Mouse (Mus musculus) Patski (cell line): ENCODE measurements around the gene Stab2. TPM values are rescaled to one million over a fixed set of nuclear protein-coding genes. Genes with fewer than 3 reads are reported as not detected.

Experiments
- ATAC-seq: fragments of 100-300 bp; one replicate; pipeline ENCODE4 v1.8.0; 2021
- CTCF ChIA-PET: fragments of 350-600 bp; sonication (Branson Sonifier 250); formaldehyde crosslinking; loops from one replicate; lab custom pipeline; 2022; ENCODE audit warnings: inconsistent platforms; lab: Charles Lee
- POLR2A ChIA-PET: fragments of 350-600 bp; sonication (Branson Sonifier 250); formaldehyde crosslinking; loops from one replicate; lab custom pipeline; 2022; ENCODE audit warnings: antibody characterized with exemption, inconsistent platforms; lab: Charles Lee
- DNase-seq: peaks from one replicate; pipeline ENCODE4 v3.0.0-alpha.2; 2011; ENCODE audit warnings: low read depth, low spot score
- H3K27me3 ChIP-seq: fragments of 371-371 bp; one replicate; pipeline ENCODE4 v1.5.1; 2021
- CTCF ChIP-seq: fragments of 100-300 bp; IDR thresholded peaks from one replicate; pipeline ENCODE4 v1.5.1; 2021
- in situ Hi-C: fragments of 300-500 bp; cut with MboI; formaldehyde crosslinking; loops from 3 replicates; pipeline ENCODE4 v1.11.1; 2018; ENCODE audit warnings: low pct_unique_long_range_greater_than_20kb, mixed read lengths
- polyA plus RNA-seq: library from polyadenylated mRNA; unstranded; gene quantifications from one replicate; pipeline ENCODE4 v1.2.3, GENCODE M21; 2021

Stab2 gene
- polyA plus RNA-seq, 1 experiment from 2014 or later, result 0.19 TPM

DNA sequence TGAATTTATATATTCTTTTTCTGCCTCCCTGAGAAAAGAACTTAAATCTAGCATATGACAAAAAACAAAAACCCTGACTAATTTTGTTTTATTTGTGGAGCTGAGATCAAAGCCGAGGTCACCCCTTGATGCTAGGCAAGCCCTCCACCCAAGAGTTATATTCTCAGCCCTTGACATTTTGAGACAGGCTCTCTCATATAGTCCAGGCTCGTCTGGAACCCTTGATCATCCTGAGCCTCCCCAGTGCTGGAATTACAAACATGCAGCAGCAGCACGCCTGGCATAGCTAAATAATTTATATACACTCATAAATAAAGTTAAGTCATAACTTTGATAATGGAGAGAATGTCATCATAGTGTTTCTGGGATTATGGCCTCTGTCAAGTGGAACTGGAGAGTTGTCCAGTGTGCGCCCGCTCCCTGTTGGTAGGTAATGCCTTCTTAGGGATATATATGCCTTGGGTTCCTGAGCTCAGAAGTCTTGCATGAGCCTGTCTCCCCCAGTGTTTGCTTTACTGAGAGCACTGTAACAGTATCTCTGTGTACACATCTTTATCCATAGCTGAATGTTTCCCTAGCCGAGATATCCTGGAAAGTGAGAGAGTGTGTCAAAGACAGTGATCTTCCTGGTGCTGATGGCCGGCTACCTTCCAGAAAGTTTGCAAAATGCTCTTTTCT lies 216.2 kb downstream of the Stab2 start:
- DNase-seq (no peak), ATAC-seq (no peak)
- CTCF ChIA-PET, result no interaction called here
- TF ChIP-seq CTCF, result no peak
- no peaks in the 10 kb centered on the region for H3K27me3 ChIP-seq
- in situ Hi-C loops, result no loop called here
- POLR2A ChIA-PET, result interaction anchor here (1.0 to 2.1 kb wide), 2 partner anchors 12 to 18 kb away, joined by 3 to 6 read pairs; partner anchors contain the start of gene Nt5dc3

Other genes with a start within 250 kb of the Stab2 start
- gene Gm49358, start 244.1 kb downstream of the Stab2 start, polyA plus RNA-seq, result 0.51 TPM
- gene Nt5dc3, start 229.0 kb downstream of the Stab2 start, polyA plus RNA-seq, result 10.9 TPM
- not detected for gene 1700113H08Rik, start 50.0 kb upstream of the Stab2 start, polyA plus RNA-seq